Mouse (Mus musculus): ENCODE measurements around the gene Cartpt.
"Not testable (repeated sequence)": the region's sequence is repeated elsewhere in the genome, so short reads cannot be mapped to it uniquely, and the experiment has no call there.

The Cartpt gene

DNA sequence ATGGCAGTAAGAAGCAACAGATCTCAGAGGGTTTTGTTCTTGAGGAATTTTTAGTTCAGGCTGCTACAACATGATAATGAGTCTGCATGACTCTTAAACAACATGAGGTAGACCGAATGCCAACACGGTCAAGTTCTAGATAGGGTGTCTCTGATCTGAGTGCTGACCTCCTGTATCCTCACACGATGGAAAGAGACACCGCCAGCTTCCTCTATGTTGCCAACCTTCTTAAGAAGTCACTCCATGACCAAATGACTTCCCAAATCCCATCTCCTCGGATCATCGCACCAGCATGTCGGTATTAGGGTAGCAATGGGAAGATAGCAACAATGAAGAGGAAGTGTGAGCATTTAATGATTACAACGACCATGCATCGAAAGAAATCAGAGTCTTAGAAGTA is 43.6 kb downstream of the Cartpt start:
- no peak for DNase-seq (ENCODE audit: low spot score in 2 of 2)

DNA sequence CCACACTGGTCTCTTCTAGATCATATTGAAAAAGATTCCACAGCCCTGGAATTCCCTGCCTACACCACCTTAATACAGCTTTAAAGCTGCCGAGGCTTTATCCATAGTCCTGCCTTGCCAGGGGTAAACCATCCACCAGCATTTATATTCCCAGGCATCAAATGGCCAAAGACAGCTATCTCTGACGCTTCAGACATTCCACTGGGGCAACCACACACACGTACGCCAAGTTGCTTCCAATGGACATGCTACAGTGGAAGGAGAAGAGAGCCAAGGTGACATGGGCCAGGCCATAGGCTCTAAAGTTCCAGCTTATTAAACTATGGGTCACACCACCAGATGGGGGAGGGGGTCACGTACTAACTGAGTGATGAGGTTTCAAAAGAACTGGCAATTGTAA is 45.7 kb downstream of the Cartpt start:
- no peak for DNase-seq (ENCODE audit: low spot score in 2 of 2)

DNA sequence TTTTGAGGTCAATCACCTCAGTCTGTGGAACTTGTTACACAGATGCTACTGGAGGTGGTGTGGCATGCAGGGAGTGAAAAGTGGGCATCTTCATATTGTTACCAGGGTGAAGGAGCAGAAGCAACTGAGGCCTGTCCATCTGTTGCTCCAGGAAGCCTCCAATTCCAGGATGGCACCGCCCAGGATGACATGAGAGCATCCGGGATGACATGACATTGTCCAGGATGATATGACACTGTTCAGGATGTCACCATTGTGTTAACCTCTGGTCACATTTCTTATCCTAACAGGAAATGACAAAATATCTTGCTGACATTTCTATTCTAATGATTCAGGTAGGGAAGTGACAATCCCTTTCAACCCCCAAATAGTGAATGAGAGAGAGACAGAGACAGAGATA is 47.8 kb downstream of the Cartpt start:
- DNase-seq (ENCODE audit: low spot score in 2 of 2) = no peak

- DNase-seq (ENCODE audit: low spot score in 2 of 2) = not testable (repeated sequence)
Observed at GRCm38 (mm10) chr13:99852416-99852815, 48.5 kb downstream of the Cartpt start.

DNA sequence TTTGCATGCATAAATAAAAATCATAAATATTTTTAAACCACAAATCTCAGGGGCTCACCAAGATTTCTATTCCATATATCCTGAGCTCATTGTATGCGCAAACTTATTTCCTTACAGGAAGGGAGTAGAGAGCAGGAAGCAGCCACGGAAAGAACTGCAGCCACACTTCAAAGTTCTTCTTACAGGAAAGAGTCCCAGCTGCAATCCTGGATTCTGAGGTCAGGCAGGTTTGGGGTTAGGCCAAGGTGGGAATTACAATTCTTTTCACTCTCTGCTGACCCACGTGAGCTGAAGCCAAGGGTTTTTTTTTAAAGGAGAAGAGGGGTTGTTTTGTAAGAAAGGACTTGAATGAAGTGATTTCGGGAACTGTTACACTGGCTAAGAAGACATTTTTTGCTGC is 49.9 kb downstream of the Cartpt start:
- DNase-seq (ENCODE audit: low spot score in 2 of 2) = no peak

GRCm38 (mm10) chr13:99849597-99849996 is 51.3 kb downstream of the Cartpt start:
- DNase-seq (ENCODE audit: low spot score in 2 of 2) = no peak
